Mouse (Mus musculus): ENCODE measurements around the gene Erg28.

The Erg28 gene

DNA sequence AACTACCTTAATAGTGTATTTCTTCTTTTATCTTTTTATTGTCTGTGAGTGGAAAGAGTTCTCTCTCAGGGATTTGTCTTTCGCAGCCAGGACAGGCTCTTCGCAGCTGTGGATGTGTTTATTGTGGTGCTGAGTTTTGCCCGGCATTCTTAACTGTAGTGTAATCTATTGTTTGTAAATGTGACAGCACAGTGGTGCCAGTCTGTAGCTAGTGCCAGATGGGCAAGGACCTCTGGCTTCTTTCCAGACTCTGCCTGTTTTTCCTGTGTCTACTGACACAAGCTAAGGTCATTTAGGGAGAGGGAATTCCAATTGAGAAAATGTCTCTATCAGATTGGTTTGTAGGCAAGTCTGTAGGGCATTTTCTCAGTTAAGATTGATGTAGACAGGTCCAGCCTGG is 6.3 kb upstream of the Erg28 start:
- POLR2A ChIA-PET: no interaction called here

DNA sequence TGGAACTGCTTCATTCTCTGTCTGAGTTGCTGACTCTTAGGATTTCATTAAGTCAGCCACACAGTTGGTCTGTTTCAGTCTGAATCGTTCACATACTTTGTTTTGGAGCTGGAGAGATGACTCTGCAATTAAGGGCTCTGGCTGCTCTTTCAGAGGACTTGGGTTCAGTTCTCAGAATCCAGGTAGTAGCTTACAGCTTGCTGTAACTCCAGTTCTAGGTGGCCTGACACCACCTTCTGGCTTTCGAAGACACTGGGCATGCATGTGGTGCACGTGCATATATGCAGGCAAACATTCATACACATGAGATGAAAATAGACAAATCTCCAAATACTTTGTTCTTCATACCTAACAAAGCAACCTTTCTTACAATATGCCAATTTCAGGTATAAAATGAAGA is 5.5 kb upstream of the Erg28 start:
- CTCF ChIA-PET: interaction anchor here in 3 of 4 experiments (0.7 to 0.9 kb wide), 3 partner anchors 12 to 107 kb away, joined by 3 read pairs; no protein-coding TSS in a partner anchor
- POLR2A ChIA-PET: interaction anchor here in 3 of 4 experiments (0.6 to 1.0 kb wide), 3 partner anchors 83 to 492 kb away, joined by 3 to 6 read pairs (median 5); partner anchors contain the start of gene Flvcr2 (in 1 of the 3)

More for the DNA sequence above, 6.3 kb upstream of the Erg28 start:
- CTCF ChIA-PET: interaction anchor here in 1 of 4 experiments (1.2 kb wide), 1 partner anchor 9 kb away, joined by 4 read pairs; no protein-coding TSS in a partner anchor

- ChIA-PET POLR2A (interaction anchor here in 2 of 4 experiments (0.7 to 1.0 kb wide), 2 partner anchors 82 to 432 kb away, joined by 3 read pairs; partner anchors contain the start of gene Flvcr2 (in 1 of the 2)), CTCF (interaction anchor here in 1 of 4 experiments (0.7 kb wide), 1 partner anchor 108 kb away, joined by 3 read pairs; no protein-coding TSS in a partner anchor)
These were observed 4.5 kb upstream of the Erg28 start for GRCm38 (mm10) chr12:85828856-85829255.

DNA sequence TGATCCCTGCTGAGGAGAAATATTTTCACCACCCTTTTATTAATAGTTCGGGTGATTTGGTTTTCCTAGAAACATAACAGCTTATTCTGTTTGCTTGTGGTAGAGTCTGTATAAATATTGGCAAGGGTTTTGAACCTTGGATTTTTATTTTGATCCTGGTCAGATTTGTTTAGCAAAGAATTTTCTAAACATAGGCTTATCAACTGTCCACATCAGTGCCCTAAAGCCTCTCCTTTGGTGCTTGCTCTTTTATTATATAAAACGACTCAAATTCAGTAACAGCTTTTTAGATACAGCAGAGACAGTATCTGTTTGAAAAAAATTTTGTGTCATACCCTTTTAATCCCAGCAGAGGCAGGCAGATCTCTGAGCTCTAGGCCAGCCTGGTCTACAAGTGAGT is 1.5 kb upstream of the Erg28 start:
- POLR2A ChIA-PET: interaction anchor here in 1 of 4 experiments (0.6 to 1.2 kb wide), 8 partner anchors 9 to 266 kb away, joined by 3 to 5 read pairs (median 3); no protein-coding TSS in a partner anchor
- CTCF ChIA-PET: interaction anchor here in 2 of 4 experiments (0.6 to 0.9 kb wide), 2 partner anchors 17 to 49 kb away, joined by 3 to 7 read pairs; no protein-coding TSS in a partner anchor

GRCm38 (mm10) chr12:85825361-85825760 is 1.0 kb upstream of the Erg28 start:
- ChIA-PET CTCF (interaction anchor here in 3 of 4 experiments (0.6 to 1.8 kb wide), 4 partner anchors 18 to 79 kb away, joined by 3 to 9 read pairs (median 5); partner anchors contain the start of gene Flvcr2 (in 1 of the 3)), POLR2A (interaction anchor here in 2 of 4 experiments (0.6 to 2.0 kb wide), 8 partner anchors 12 to 265 kb away, joined by 3 to 19 read pairs (median 3); no protein-coding TSS in a partner anchor)

DNA sequence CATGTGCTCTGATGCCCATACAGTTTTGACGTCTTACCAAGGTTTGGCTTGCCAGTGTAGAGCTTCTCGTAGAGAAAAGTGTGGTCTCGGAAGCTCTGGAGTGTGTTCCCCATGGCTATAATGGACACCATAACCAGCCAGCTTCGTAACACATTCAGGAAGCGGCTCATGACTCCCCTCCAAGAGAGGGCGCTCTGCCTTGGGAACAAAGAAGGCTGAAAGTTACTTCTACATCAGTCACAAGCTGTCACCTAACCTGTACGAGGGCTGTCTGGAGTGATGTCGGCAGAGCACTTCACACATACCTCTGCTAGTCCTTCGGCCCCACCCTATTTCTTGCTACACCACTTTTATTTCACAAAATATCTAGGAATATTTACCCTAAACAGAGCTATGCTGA is 2.3 kb downstream of the Erg28 start:
- ChIA-PET CTCF (interaction anchor here (0.5 to 2.2 kb wide), 22 partner anchors 8 to 311 kb away, joined by 3 to 12 read pairs (median 4); partner anchors contain the start of gene Flvcr2 (in 2 of the 4)), POLR2A (interaction anchor here in 2 of 4 experiments (0.5 to 2.7 kb wide), 18 partner anchors 8 to 450 kb away, joined by 3 to 27 read pairs (median 4); partner anchors contain the start of genes Flvcr2 (in 1 of the 2) and Jdp2 (in 1 of the 2))

- CTCF ChIA-PET: interaction anchor here (0.6 to 3.3 kb wide), 6 partner anchors 8 to 84 kb away, joined by 3 to 12 read pairs (median 4); no protein-coding TSS in a partner anchor
- POLR2A ChIA-PET: interaction anchor here (0.7 to 4.6 kb wide), 23 partner anchors 8 to 997 kb away, joined by 3 to 27 read pairs (median 4); partner anchors contain the start of genes Erg28 (in 3 of the 4), Flvcr2 (in 3 of the 4) and Ttll5 (in 3 of the 4)
These were observed 10.8 kb downstream of the Erg28 start for GRCm38 (mm10) chr12:85813599-85813998.

DNA sequence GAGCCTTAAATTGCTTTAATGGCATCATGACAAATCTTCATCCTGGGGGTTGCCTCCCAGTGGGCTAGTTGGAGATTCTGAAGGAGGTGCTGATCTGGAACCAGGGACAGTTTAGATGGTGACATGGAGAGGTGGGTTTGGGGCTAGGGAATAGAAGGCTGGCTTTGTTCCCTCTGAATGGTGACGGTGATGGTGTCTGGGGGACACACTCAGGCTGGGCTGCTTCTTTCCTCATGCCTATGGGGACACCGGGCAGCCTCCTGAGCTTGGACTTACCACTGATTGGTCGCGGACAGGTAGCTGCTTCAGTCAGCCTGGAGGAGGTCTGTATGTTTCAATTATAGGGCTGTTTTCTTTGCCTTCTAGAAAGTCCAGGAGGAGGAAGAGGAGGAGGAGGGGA is 12.7 kb downstream of the Erg28 start:
- CTCF ChIA-PET: interaction anchor here in 1 of 4 experiments (3.3 kb wide), 1 partner anchor 11 kb away, joined by 12 read pairs; no protein-coding TSS in a partner anchor
- POLR2A ChIA-PET: interaction anchor here in 2 of 4 experiments (0.8 to 4.6 kb wide), 5 partner anchors 10 to 659 kb away, joined by 3 to 27 read pairs (median 4); partner anchors contain the start of genes Erg28 (in 1 of the 2), Flvcr2 (in 1 of the 2) and Ttll5 (in 1 of the 2)

DNA sequence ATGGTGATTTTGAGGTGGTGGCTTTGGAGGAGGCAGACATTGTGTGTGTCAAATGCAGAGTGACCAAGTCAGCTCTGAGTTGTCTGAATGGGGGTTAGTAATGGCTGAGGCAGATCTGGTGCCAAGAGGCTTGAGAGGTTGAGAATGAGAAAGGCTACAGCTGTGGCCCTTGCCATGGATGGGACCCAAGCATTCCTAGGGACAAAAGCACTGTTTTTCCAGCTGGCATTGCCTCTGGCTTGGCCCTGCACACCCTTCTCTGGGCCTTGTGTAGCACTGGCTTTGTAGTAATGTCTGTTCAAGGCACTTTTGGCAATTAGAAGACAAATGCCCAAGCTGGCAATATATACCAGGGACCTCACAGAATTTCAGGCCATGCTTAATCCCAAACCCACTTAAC is 13.4 kb downstream of the Erg28 start:
- ChIA-PET CTCF (interaction anchor here in 1 of 4 experiments (1.1 kb wide), 1 partner anchor 11 kb away, joined by 3 read pairs; no protein-coding TSS in a partner anchor), POLR2A (interaction anchor here in 2 of 4 experiments (0.7 to 4.6 kb wide), 6 partner anchors 11 to 660 kb away, joined by 3 to 27 read pairs (median 5); partner anchors contain the start of genes Erg28 (in 1 of the 2) and Ttll5 (in 1 of the 2))

GRCm38 (mm10) chr12:85809726-85810125 is 14.6 kb downstream of the Erg28 start:
- POLR2A ChIA-PET: interaction anchor here in 2 of 4 experiments (0.5 to 1.8 kb wide), 5 partner anchors 13 to 199 kb away, joined by 3 to 7 read pairs (median 4); partner anchors contain the start of genes Erg28 (in 1 of the 2), Flvcr2 (in 1 of the 2) and Ttll5 (in 1 of the 2)
- CTCF ChIA-PET: interaction anchor here in 2 of 4 experiments (1.1 kb wide), 2 partner anchors 8 to 12 kb away, joined by 3 read pairs; no protein-coding TSS in a partner anchor

DNA sequence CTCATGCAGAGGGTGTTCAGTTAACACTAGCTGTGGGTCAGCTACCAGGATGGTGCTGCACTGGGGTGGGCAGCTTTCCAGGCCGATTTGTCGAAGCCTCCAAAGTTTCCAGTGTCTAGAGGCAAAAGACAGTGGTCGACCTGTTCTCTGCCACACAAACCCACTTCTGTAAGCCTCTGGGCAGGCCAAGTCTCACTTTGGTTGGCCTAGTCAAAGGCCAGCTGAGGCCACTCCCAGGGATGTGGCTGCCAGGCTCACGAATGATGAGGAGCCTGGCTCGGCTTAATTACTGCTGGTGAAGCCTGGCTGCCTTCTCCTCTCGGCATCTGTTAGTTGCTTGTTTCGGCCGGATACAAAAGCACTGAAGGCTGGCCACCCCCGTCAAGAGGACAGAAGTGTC is 24.3 kb downstream of the Erg28 start:
- ChIA-PET CTCF (no interaction called here), POLR2A (interaction anchor here in 1 of 4 experiments (0.9 to 1.3 kb wide), 2 partner anchors 11 to 22 kb away, joined by 3 to 4 read pairs; no protein-coding TSS in a partner anchor)

- POLR2A ChIA-PET: interaction anchor here in 2 of 4 experiments (0.9 to 1.6 kb wide), 2 partner anchors 10 to 50 kb away, joined by 3 to 8 read pairs; no protein-coding TSS in a partner anchor
- CTCF ChIA-PET: no interaction called here
These were observed 28.8 kb downstream of the Erg28 start for GRCm38 (mm10) chr12:85795551-85795950.

GRCm38 (mm10) chr12:85794094-85794493 is 30.3 kb downstream of the Erg28 start:
- ChIA-PET CTCF (interaction anchor here in 1 of 4 experiments (0.8 kb wide), 1 partner anchor 1536 kb away, joined by 3 read pairs; no protein-coding TSS in a partner anchor), POLR2A (interaction anchor here in 1 of 4 experiments (0.6 kb wide), 1 partner anchor 456 kb away, joined by 3 read pairs; no protein-coding TSS in a partner anchor)

- CTCF ChIA-PET: interaction anchor here in 1 of 4 experiments (0.6 to 1.0 kb wide), 2 partner anchors 11 to 63 kb away, joined by 3 read pairs; no protein-coding TSS in a partner anchor
- POLR2A ChIA-PET: interaction anchor here in 3 of 4 experiments (0.6 to 2.3 kb wide), 14 partner anchors 9 to 342 kb away, joined by 3 to 8 read pairs (median 4); partner anchors contain the start of genes Erg28 (in 2 of the 3), Flvcr2 (in 2 of the 3) and Ttll5 (in 2 of the 3)
These were observed 31.5 kb downstream of the Erg28 start for GRCm38 (mm10) chr12:85792821-85793346.

DNA sequence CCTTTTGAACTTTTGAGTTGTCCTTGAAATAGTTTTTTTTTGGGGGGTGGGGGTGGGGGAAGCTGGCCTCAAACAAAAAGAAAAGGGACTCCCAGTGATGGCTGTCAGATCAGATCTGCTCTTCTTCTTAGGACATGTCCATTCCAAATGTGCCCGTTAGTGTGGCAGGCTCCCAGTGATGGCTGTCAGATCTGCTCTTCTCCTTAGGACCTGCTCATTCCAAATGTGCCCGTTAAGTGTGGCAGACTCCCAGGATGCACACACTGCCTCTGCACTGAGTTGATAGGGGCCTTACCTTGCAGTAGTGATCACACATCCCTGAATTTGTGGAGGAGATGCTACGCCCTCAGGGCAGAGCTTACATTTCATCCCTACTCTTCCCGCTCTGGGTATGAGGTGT is 32.2 kb downstream of the Erg28 start:
- POLR2A ChIA-PET: interaction anchor here in 3 of 4 experiments (0.6 to 2.3 kb wide), 15 partner anchors 10 to 343 kb away, joined by 3 to 8 read pairs (median 4); partner anchors contain the start of genes Erg28 (in 2 of the 3), Flvcr2 (in 2 of the 3) and Ttll5 (in 2 of the 3)
- CTCF ChIA-PET: interaction anchor here in 1 of 4 experiments (0.6 to 1.1 kb wide), 3 partner anchors 11 to 63 kb away, joined by 3 read pairs; no protein-coding TSS in a partner anchor

- POLR2A ChIA-PET: interaction anchor here (0.6 to 3.1 kb wide), 25 partner anchors 9 to 330 kb away, joined by 3 to 14 read pairs (median 4); partner anchors contain the start of genes Flvcr2 (in 2 of the 4), Batf (in 1 of the 4), Erg28 (in 1 of the 4) and Ttll5 (in 1 of the 4)
- CTCF ChIA-PET: interaction anchor here in 3 of 4 experiments (0.6 to 2.0 kb wide), 9 partner anchors 28 to 186 kb away, joined by 3 to 8 read pairs (median 3); partner anchors contain the start of genes Flvcr2 (in 1 of the 3) and Jdp2 (in 1 of the 3)
These were observed 39.2 kb downstream of the Erg28 start for GRCm38 (mm10) chr12:85784916-85785815.

- ChIA-PET POLR2A (interaction anchor here in 3 of 4 experiments (0.6 to 1.9 kb wide), 7 partner anchors 13 to 308 kb away, joined by 3 to 10 read pairs (median 3); partner anchors contain the start of genes Erg28 (in 1 of the 3), Flvcr2 (in 1 of the 3) and Ttll5 (in 1 of the 3)), CTCF (interaction anchor here (0.6 to 1.3 kb wide), 6 partner anchors 11 to 949 kb away, joined by 3 to 4 read pairs (median 3); partner anchors contain the start of gene Flvcr2 (in 1 of the 4))
These were observed 42.7 kb downstream of the Erg28 start for GRCm38 (mm10) chr12:85781606-85782005.
